Mouse (Mus musculus) liver, embryonic 14.5 days (tissue): ENCODE results near the gene Gamt. TPM values are rescaled to one million over a fixed set of nuclear protein-coding genes. Genes with fewer than 3 reads are reported as not detected.

ENCODE experiments used
- ATAC-seq: fragments of 200-750 bp; cut with Nextera tagmentation; 2 replicates; pipeline ENCODE4 v1.8.0; 2017; ENCODE audit warnings: moderate number of reproducible peaks, mild to moderate bottlenecking, moderate library complexity; ENCODE audit not compliant: insufficient read depth
- DNase-seq, 3 experiments: peaks; one replicate each; pipeline ENCODE4 v3.0.0-alpha.2; 2012 to 2013; ENCODE audit warnings: low read depth in 3 of 3, low spot score in 3 of 3
- H3K27ac ChIP-seq: fragments of 300-500 bp; sonication (generic); 2 replicates; pipeline ENCODE4 v1.5.1; 2014; ENCODE audit warnings: moderate library complexity, mild to moderate bottlenecking, control low read depth, inconsistent platforms
- H3K27me3 ChIP-seq: fragments of 300-500 bp; sonication (generic); 2 replicates; pipeline ENCODE4 v1.6.1; 2014; ENCODE audit warnings: mild to moderate bottlenecking, low read length, moderate library complexity; ENCODE audit not compliant: control insufficient read depth, insufficient read depth
- H3K36me3 ChIP-seq: fragments of 300-500 bp; sonication (generic); replicated peaks from 2 replicates; pipeline ENCODE4 v1.6.1; 2014; ENCODE audit warnings: low read depth; ENCODE audit not compliant: control insufficient read depth, insufficient read depth
- H3K4me1 ChIP-seq, 2 experiments: fragments of 200-500 bp in 1 of 2; fragments of 300-500 bp in 1 of 2; sonication (generic) in 1 of 2; replicated peaks; 2 replicates each; pipeline ENCODE4 v1.6.1; 2012 to 2014; ENCODE audit warnings: antibody characterized with exemption in 1 of 2, inconsistent platforms in 1 of 2, low read length in 1 of 2; ENCODE audit not compliant: control insufficient read depth in 2 of 2, insufficient read depth in 2 of 2
- H3K4me2 ChIP-seq: fragments of 300-500 bp; sonication (generic); 2 replicates; pipeline ENCODE4 v1.6.1; 2014; ENCODE audit warnings: low read depth, mild to moderate bottlenecking, control low read depth, moderate library complexity
- H3K4me3 ChIP-seq, 2 experiments: fragments of 200-500 bp in 1 of 2; fragments of 300-500 bp in 1 of 2; sonication (generic) in 1 of 2; 2 replicates each; pipeline ENCODE4 v1.5.1; 2012 to 2014; ENCODE audit warnings: low read depth in 2 of 2, low read length in 2 of 2, mild to moderate bottlenecking in 2 of 2, control low read depth in 1 of 2, inconsistent platforms in 1 of 2, moderate library complexity in 1 of 2; ENCODE audit not compliant: insufficient read depth in 1 of 2
- H3K9ac ChIP-seq: fragments of 300-500 bp; sonication (generic); replicated peaks from 2 replicates; pipeline ENCODE4 v1.6.1; 2014; ENCODE audit warnings: mild to moderate bottlenecking, control low read depth, moderate library complexity
- H3K9me3 ChIP-seq: fragments of 300-500 bp; sonication (generic); 2 replicates; pipeline ENCODE4 v1.6.1; 2016; ENCODE audit warnings: low read length, mixed read lengths; ENCODE audit not compliant: control insufficient read depth
- CTCF ChIP-seq: IDR thresholded peaks from 2 replicates; pipeline ENCODE4 v1.5.1; 2016; ENCODE audit warnings: antibody characterized with exemption, low read depth, control low read depth
- EP300 ChIP-seq: IDR thresholded peaks from 2 replicates; pipeline ENCODE4 v1.6.1; 2016; ENCODE audit warnings: antibody characterized with exemption, low read depth
- WGBS: fragments of 180-500 bp; shearing (Covaris S2); extraction: QIAGEN DNeasy Blood & Tissue Kit; methylation state at CpG from one replicate; pipeline ENCODE4 v1.1.7; 2014; ENCODE audit not compliant: insufficient replicate concordance; 5-methylcytosine and 5-hydroxymethylcytosine counted together
- polyA plus RNA-seq, 2 experiments: library from polyadenylated mRNA; depleted of rRNA in 1 of 2; stranded (reverse) in 1 of 2; unstranded in 1 of 2; fragments of >200 nt; fragmentation: Nextera tagmentation in 1 of 2; extraction: Ambion mirVana in 1 of 2; gene quantifications; 2 replicates each; pipeline versions ENCODE4 v1.2.1 to v1.2.3; 2012 to 2014

Gamt gene
- polyA plus RNA-seq, 2 experiments = 41.4 to 64.9 TPM

- H3K4me3 ChIP-seq = no peak overlapping the region
- no peak for ATAC-seq
- peaks cover 0 to 3% of the 10 kb centered on the region in 2 experiments; a peak in 2 of 4 replicates for H3K4me1 ChIP-seq
- H3K36me3 ChIP-seq = peaks cover 88% of the 10 kb centered on the region
- no peaks in the 10 kb centered on the region for H3K9me3 ChIP-seq
- TF ChIP-seq EP300 (no peak), CTCF (no peak)
- H3K4me2 ChIP-seq = no peak overlapping the region
- no peak overlapping the region for H3K27ac ChIP-seq
- DNase-seq = no peak
- H3K9ac ChIP-seq = no peak overlapping the region
- WGBS = 92% methylated on average over 9 of the region's 9 CpGs
- H3K27me3 ChIP-seq = no peaks in the 10 kb centered on the region
These were observed 17.6 kb upstream of the Gamt start for GRCm38 (mm10) chr10:80278390-80278789.

GRCm38 (mm10) chr10:80276238-80276637 lies 15.4 kb upstream of the Gamt start:
- no peak overlapping the region for H3K9ac ChIP-seq
- ATAC-seq = no peak
- no peaks in the 10 kb centered on the region for H3K27me3 ChIP-seq
- no peak overlapping the region for H3K27ac ChIP-seq
- no peaks in the 10 kb centered on the region for H3K9me3 ChIP-seq
- peaks cover 13 to 19% of the 10 kb centered on the region in 2 experiments for H3K4me1 ChIP-seq
- no peak overlapping the region for H3K4me2 ChIP-seq
- no peak for DNase-seq
- peaks cover 78% of the 10 kb centered on the region for H3K36me3 ChIP-seq
- no peak overlapping the region for H3K4me3 ChIP-seq
- TF ChIP-seq EP300 (no peak), CTCF (no peak)
- 78% methylated on average over 4 of the region's 5 CpGs for WGBS

- Histone ChIP-seq H3K4me3 (no peak overlapping the region), H3K27ac (no peak overlapping the region), H3K4me1 (peaks cover 37 to 40% of the 10 kb centered on the region in 2 experiments), H3K27me3 (no peaks in the 10 kb centered on the region), H3K4me2 (no peak overlapping the region), H3K9ac (no peak overlapping the region; the same call in 1 of the 2 replicates), H3K9me3 (no peaks in the 10 kb centered on the region), H3K36me3 (peaks cover 62% of the 10 kb centered on the region)
- DNase-seq (no peak), ATAC-seq (no peak)
- 83% methylated on average over 3 of the region's 3 CpGs for WGBS
- TF ChIP-seq CTCF (no peak), EP300 (no peak)
These were observed 13.0 kb upstream of the Gamt start for GRCm38 (mm10) chr10:80273847-80274246.

DNA sequence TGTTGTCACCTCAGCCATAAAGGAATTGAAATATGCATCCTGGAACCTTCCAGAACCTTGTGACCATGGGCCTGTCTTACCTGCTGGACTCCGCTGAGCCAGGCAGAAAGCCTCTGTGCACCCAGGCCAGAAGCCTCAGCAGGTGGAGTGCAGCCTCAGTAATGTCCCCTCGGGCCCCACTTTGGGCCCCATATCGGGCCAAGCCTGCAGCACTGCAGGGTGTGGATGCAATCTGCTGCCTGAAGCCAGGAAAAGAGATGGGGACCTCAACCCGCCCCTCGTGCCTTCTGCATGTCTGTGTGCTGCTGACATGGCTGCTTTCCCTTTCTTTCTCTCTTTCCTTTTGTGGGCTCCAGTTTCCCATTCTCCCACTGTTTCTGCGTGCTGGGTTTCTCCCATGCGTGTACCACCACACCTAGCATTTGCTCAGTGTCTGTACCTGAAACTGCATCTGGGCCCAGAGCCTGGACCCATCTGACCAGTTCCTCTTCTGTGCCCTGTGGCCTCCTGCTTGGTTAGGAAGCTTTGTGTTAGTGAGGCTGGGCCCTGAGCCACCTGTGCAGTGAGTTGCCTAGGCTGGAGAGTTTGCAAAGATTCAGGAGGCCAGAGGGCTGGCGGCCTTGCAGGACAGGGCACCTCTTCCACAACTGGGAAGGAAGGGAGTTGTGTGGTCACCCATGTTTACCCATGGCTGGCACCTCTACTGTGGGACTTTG lies 11.2 kb upstream of the Gamt start:
- peak overlapping the region; percentile 31 for H3K4me3 ChIP-seq
- no peaks in the 10 kb centered on the region for H3K9me3 ChIP-seq
- no peaks in the 10 kb centered on the region for H3K27me3 ChIP-seq
- peak overlapping the region; percentile 87 for H3K27ac ChIP-seq
- DNase-seq (peak in 1 of 3 experiments; percentile 60), ATAC-seq (peak; percentile 64)
- H3K4me1 ChIP-seq = peaks cover 52 to 53% of the 10 kb centered on the region in 2 experiments
- H3K36me3 ChIP-seq = peaks cover 54% of the 10 kb centered on the region
- TF ChIP-seq CTCF (no peak), EP300 (peak; percentile 37; the same call in 1 of the 2 replicates)
- H3K4me2 ChIP-seq = peak overlapping the region; percentile 63
- 48% methylated on average over 8 of the region's 8 CpGs for WGBS
- H3K9ac ChIP-seq = peak overlapping the region; percentile 37

DNA sequence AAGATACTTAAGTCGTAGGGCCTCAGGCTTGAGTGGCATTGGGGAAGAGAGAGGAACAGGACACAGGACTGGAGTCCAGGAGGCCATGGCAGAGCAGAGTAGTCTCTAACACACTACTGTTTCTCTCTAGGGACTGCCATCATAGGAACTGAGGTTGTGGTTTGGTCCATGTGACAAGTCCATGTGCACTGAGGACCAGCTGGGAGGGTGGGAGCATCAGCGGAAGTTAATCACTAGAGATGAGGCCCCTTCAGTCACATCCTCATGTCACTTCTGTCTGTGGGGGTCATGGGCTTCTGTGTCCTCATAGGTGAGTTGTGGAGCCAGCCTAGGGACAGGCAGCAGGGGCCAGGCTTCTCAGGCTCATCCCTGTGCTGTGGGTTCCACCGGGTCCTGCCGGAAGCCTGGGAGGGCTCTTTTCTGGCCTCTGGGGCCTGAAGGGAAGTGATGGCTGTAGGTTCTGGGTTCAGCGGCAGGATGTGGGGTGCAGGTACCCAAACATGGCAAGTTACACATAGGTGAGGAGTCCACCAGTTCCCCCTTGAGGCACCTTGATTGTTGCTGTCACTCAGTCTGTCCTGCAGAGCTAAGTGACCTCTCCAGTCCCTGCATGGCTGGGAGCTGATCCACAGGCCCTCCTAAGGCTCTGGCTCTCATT lies 10.5 kb upstream of the Gamt start:
- Histone ChIP-seq H3K27ac (peak overlapping the region; percentile 87), H3K27me3 (no peaks in the 10 kb centered on the region), H3K9ac (peak overlapping the region; percentile 37), H3K36me3 (peaks cover 48% of the 10 kb centered on the region), H3K4me2 (peak overlapping the region; percentile 63), H3K4me3 (peak overlapping the region; percentile 31 to 35), H3K9me3 (no peaks in the 10 kb centered on the region), H3K4me1 (peaks cover 53 to 57% of the 10 kb centered on the region in 2 experiments)
- DNase-seq (no peak), ATAC-seq (peak; percentile 2; the same call in 1 of the 2 replicates)
- WGBS = 57% methylated on average over 5 of the region's 5 CpGs
- no peak for TF ChIP-seq EP300
- no peak for TF ChIP-seq CTCF
